Mouse (Mus musculus) urinary bladder, postnatal 14 days (tissue): ENCODE measurements at regions not wholly inside any gene's neighbourhood (a gene's known extent, or its start where the extent isn't known, plus 50 kb on each side); places are given as distances from the start of the nearest gene placed in this dataset.
"Not testable (repeated sequence)": the region's sequence is repeated elsewhere in the genome, so short reads cannot be mapped to it uniquely, and the experiment has no call there.

ENCODE experiments used
- DNase-seq: peaks from one replicate; pipeline ENCODE4 v3.0.0; 2021; ENCODE audit warnings: low spot score

GRCm38 (mm10) chr8:113916649-113917048 is 68.1 kb upstream of the Adamts18 start:
- DNase-seq: no peak

GRCm38 (mm10) chr8:113917197-113917596 is 68.7 kb upstream of the Adamts18 start:
- no peak for DNase-seq

GRCm38 (mm10) chr8:113920306-113920705 is 71.8 kb upstream of the Adamts18 start:
- no peak for DNase-seq

GRCm38 (mm10) chr8:113923381-113923780 is 74.8 kb upstream of the Adamts18 start:
- no peak for DNase-seq

GRCm38 (mm10) chr8:113953721-113954120 is 105.2 kb upstream of the Adamts18 start:
- no peak for DNase-seq

GRCm38 (mm10) chr8:113956439-113957043 is 108.0 kb upstream of the Adamts18 start:
- DNase-seq: no peak

GRCm38 (mm10) chr8:113957821-113958220 is 109.3 kb upstream of the Adamts18 start:
- no peak for DNase-seq

- no peak for DNase-seq
Measured at GRCm38 (mm10) chr8:113975810-113976209, 127.3 kb upstream of the Adamts18 start.

- no peak for DNase-seq
Measured at GRCm38 (mm10) chr8:113976626-113977025, 128.1 kb upstream of the Adamts18 start.

- DNase-seq: no peak
Measured at GRCm38 (mm10) chr8:113977072-113977471, 128.5 kb upstream of the Adamts18 start.

GRCm38 (mm10) chr8:113978946-113979345 is 130.4 kb upstream of the Adamts18 start:
- no peak for DNase-seq

GRCm38 (mm10) chr8:113979837-113980236 is 131.3 kb upstream of the Adamts18 start:
- no peak for DNase-seq

GRCm38 (mm10) chr8:113981339-113981738 is 132.8 kb upstream of the Adamts18 start:
- DNase-seq: no peak

- DNase-seq: peak; percentile 56
Measured at GRCm38 (mm10) chr8:113984845-113985244, 136.3 kb upstream of the Adamts18 start.

- DNase-seq: no peak
Measured at GRCm38 (mm10) chr8:113985471-113985870, 136.9 kb upstream of the Adamts18 start.

- DNase-seq: no peak
Measured at GRCm38 (mm10) chr8:113985948-113986347, 137.4 kb upstream of the Adamts18 start.

GRCm38 (mm10) chr8:113990718-113991117 is 142.2 kb upstream of the Adamts18 start:
- DNase-seq: no peak

GRCm38 (mm10) chr8:113998881-113999280 is 134.5 kb upstream of the Nudt7 start:
- no peak for DNase-seq

GRCm38 (mm10) chr8:114001674-114002073 is 131.7 kb upstream of the Nudt7 start:
- no peak for DNase-seq

- peak; percentile 9 for DNase-seq
Measured at GRCm38 (mm10) chr8:114004436-114004835, 128.9 kb upstream of the Nudt7 start.

GRCm38 (mm10) chr8:114006587-114006986 is 126.8 kb upstream of the Nudt7 start:
- DNase-seq: no peak

- DNase-seq: no peak
Measured at GRCm38 (mm10) chr8:114007103-114007502, 126.3 kb upstream of the Nudt7 start.

- DNase-seq: peak; percentile 52
Measured at GRCm38 (mm10) chr8:114018364-114018763, 115.0 kb upstream of the Nudt7 start.

- not testable (repeated sequence) for DNase-seq
Measured at GRCm38 (mm10) chr8:114030141-114030540, 103.2 kb upstream of the Nudt7 start.
